Mouse (Mus musculus) lung, embryonic 15.5 days (tissue): Measurements from ENCODE around the gene Ift122. TPM values are rescaled to one million over a fixed set of nuclear protein-coding genes. Genes with fewer than 3 reads are reported as not detected.

Source experiments
- ATAC-seq: fragments of 200-750 bp; cut with Nextera tagmentation; 2 replicates; pipeline ENCODE4 v1.8.0; 2017; ENCODE audit warnings: moderate number of reproducible peaks, borderline replicate concordance; ENCODE audit not compliant: low FRiP score, low TSS enrichment; ENCODE audit errors: extremely low read depth
- H3K27ac ChIP-seq: fragments of 300-500 bp; sonication (generic); 2 replicates; pipeline ENCODE4 v1.5.1; 2015; ENCODE audit warnings: moderate library complexity, mild to moderate bottlenecking, inconsistent platforms
- H3K27me3 ChIP-seq: fragments of 300-500 bp; sonication (generic); 2 replicates; pipeline ENCODE4 v1.6.1; 2015; ENCODE audit warnings: inconsistent platforms
- H3K36me3 ChIP-seq: fragments of 300-500 bp; sonication (generic); 2 replicates; pipeline ENCODE4 v1.6.1; 2015; ENCODE audit warnings: inconsistent platforms
- H3K4me1 ChIP-seq: fragments of 300-500 bp; sonication (generic); 2 replicates; pipeline ENCODE4 v1.6.1; 2015; ENCODE audit warnings: inconsistent platforms
- H3K4me2 ChIP-seq: fragments of 300-500 bp; sonication (generic); 2 replicates; pipeline ENCODE4 v1.6.1; 2015; ENCODE audit warnings: inconsistent platforms, mild to moderate bottlenecking, moderate library complexity
- H3K4me3 ChIP-seq: fragments of 300-500 bp; sonication (generic); 2 replicates; pipeline ENCODE4 v1.5.1; 2015; ENCODE audit warnings: mild to moderate bottlenecking, inconsistent platforms
- H3K9ac ChIP-seq: fragments of 300-500 bp; sonication (generic); 2 replicates; pipeline ENCODE4 v1.6.1; 2015; ENCODE audit warnings: inconsistent platforms
- H3K9me3 ChIP-seq: fragments of 300-500 bp; sonication (generic); 2 replicates; pipeline ENCODE4 v1.6.1; 2016; ENCODE audit warnings: inconsistent platforms
- WGBS: fragments of 180-500 bp; shearing (Covaris S2); methylation state at CpG from one replicate; pipeline ENCODE4 v1.1.7; 2015; 5-methylcytosine and 5-hydroxymethylcytosine counted together
- polyA plus RNA-seq: library from polyadenylated mRNA; unstranded; fragments of >200 nt; fragmentation: Nextera tagmentation; extraction: Ambion mirVana; gene quantifications from 2 replicates; pipeline ENCODE4 v1.2.1, GENCODE M21; 2015

The Ift122 gene
- polyA plus RNA-seq, 1 experiment from 2014 or later, result 24.6 TPM

DNA sequence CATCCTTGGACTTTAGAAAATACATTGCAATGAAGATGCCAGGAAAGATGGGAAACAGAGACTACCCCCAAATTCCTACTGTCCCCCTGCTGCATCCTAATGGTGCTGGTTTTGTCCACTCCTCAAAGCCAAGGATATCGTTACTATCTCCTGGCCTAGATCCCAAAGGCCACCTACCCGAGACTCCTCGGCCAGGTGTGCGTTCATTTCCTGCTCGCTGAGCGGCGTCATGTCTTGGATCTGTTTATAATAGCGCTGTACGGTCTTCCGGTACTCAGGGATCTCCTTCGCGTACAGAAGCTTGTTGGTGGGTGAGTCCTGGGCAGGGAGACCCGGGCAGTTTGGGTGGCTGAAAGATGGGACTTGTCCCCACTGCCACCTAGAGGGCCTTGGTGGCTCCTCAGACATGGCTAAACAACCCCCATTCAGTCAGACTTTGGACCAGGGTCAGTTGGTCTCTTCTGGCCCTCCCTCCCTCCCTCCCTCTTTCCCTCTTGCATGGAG is 103.2 kb downstream of the Ift122 start:
- H3K9ac ChIP-seq, result no peak overlapping the region

GRCm38 (mm10) chr6:115956922-115957601 is 103.8 kb downstream of the Ift122 start:
- WGBS, result 22% methylated on average over 16 of the region's 16 CpGs
- Histone ChIP-seq H3K27me3 (no peaks in the 10 kb centered on the region), H3K36me3 (peaks cover 44% of the 10 kb centered on the region), H3K4me3 (no peak overlapping the region), H3K9ac (no peak overlapping the region), H3K9me3 (no peaks in the 10 kb centered on the region), H3K4me2 (no peak overlapping the region), H3K27ac (peak overlapping the region; percentile 91), H3K4me1 (peaks cover 63% of the 10 kb centered on the region)
- peak; percentile 87 for ATAC-seq

More for the DNA sequence above, 103.2 kb downstream of the Ift122 start:
- Histone ChIP-seq H3K27me3 (no peaks in the 10 kb centered on the region), H3K36me3 (peaks cover 40% of the 10 kb centered on the region), H3K4me3 (no peak overlapping the region), H3K4me2 (peak overlapping the region; percentile 22; the same call in 1 of the 2 replicates), H3K4me1 (peaks cover 63% of the 10 kb centered on the region), H3K27ac (peak overlapping the region; percentile 91), H3K9me3 (no peaks in the 10 kb centered on the region)
- 36% methylated on average over 13 of the region's 13 CpGs for WGBS
- ATAC-seq, result no peak

DNA sequence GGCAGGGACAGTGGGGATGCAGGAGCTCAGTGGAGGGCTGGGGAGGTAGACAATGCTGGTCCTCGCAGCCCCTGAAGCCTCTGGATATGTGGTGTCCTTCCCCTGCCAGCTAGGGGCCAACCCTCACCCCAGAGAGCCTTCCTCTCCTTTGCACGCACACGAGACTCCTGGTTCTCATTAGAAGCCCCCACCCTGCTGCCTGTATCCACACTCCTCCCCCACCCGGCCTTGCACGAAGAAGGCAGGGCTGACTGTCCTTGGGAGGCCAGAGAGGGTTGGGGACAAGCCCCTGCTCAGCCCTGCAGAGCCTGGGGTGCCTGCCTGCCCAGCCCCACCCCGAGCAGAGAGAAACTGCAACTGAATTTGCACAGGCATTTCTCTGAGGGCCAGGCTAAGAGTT is 104.4 kb downstream of the Ift122 start:
- Histone ChIP-seq H3K4me1 (peaks cover 63% of the 10 kb centered on the region), H3K9ac (no peak overlapping the region), H3K27ac (peak overlapping the region; percentile 91), H3K4me2 (no peak overlapping the region), H3K9me3 (no peaks in the 10 kb centered on the region), H3K36me3 (peaks cover 50% of the 10 kb centered on the region), H3K4me3 (no peak overlapping the region), H3K27me3 (no peaks in the 10 kb centered on the region)
- 39% methylated on average over 6 of the region's 6 CpGs for WGBS
- ATAC-seq, result peak; percentile 4; the same call in 1 of the 2 replicates

GRCm38 (mm10) chr6:115958445-115958844 is 105.2 kb downstream of the Ift122 start:
- no peak overlapping the region for H3K4me2 ChIP-seq
- H3K27ac ChIP-seq, result peak overlapping the region; percentile 91
- WGBS, result 81% methylated on average over 9 of the region's 9 CpGs
- ATAC-seq, result no peak
- peaks cover 63% of the 10 kb centered on the region for H3K4me1 ChIP-seq
- H3K9me3 ChIP-seq, result no peaks in the 10 kb centered on the region
- H3K9ac ChIP-seq, result no peak overlapping the region
- H3K27me3 ChIP-seq, result no peaks in the 10 kb centered on the region
- H3K36me3 ChIP-seq, result peaks cover 53% of the 10 kb centered on the region
- H3K4me3 ChIP-seq, result no peak overlapping the region

DNA sequence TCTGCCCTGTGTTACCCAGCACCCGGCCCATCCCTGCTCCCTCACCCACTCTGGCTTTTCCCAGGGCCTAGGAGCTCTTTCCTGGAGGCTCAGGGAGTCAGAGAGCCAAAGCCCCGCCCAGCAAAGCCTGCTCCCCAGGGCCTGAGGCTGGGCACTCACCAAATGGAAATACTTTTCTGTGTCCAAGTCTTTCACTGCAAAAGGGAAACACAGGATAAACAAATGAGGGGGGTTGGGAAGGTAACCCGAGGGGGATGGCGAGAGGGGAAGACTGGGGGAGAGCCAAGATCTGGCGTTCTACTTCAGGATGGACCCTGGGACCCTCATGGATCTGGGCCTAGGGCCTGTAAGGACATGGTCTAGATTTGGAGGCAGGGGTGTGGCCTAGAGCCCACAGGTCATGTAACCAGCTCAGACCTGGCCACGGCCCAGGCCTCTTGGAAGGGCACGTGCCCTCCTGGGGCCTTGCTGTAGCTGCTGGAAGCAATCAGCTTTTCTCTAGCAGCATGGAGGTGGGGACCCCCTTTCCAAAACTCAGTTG is 106.0 kb downstream of the Ift122 start:
- Histone ChIP-seq H3K9me3 (no peaks in the 10 kb centered on the region), H3K36me3 (peaks cover 55% of the 10 kb centered on the region), H3K4me3 (no peak overlapping the region), H3K4me1 (peaks cover 58% of the 10 kb centered on the region), H3K9ac (no peak overlapping the region), H3K27me3 (no peaks in the 10 kb centered on the region), H3K27ac (peak overlapping the region; percentile 72), H3K4me2 (no peak overlapping the region)
- ATAC-seq, result peak; percentile 10; the same call in 1 of the 2 replicates
- 31% methylated on average over 7 of the region's 7 CpGs for WGBS

- Histone ChIP-seq H3K4me1 (peaks cover 47% of the 10 kb centered on the region), H3K9me3 (no peaks in the 10 kb centered on the region), H3K9ac (no peak overlapping the region), H3K27ac (peak overlapping the region; percentile 72), H3K4me2 (no peak overlapping the region), H3K27me3 (no peaks in the 10 kb centered on the region), H3K4me3 (no peak overlapping the region), H3K36me3 (peaks cover 48% of the 10 kb centered on the region)
- no peak for ATAC-seq
- WGBS, result 89% methylated on average over 19 of the region's 19 CpGs
Observed at GRCm38 (mm10) chr6:115960322-115960721, 107.1 kb downstream of the Ift122 start.

- Histone ChIP-seq H3K9me3 (no peaks in the 10 kb centered on the region), H3K27ac (no peak overlapping the region), H3K4me3 (no peak overlapping the region), H3K27me3 (no peaks in the 10 kb centered on the region), H3K4me2 (no peak overlapping the region), H3K36me3 (peaks cover 61% of the 10 kb centered on the region), H3K9ac (no peak overlapping the region), H3K4me1 (peaks cover 35% of the 10 kb centered on the region)
- ATAC-seq, result no peak
- 81% methylated on average over 3 of the region's 3 CpGs for WGBS
Observed at GRCm38 (mm10) chr6:115961743-115962142, 108.5 kb downstream of the Ift122 start.

GRCm38 (mm10) chr6:115962439-115963085 is 109.3 kb downstream of the Ift122 start:
- no peak for ATAC-seq
- Histone ChIP-seq H3K27ac (no peak overlapping the region), H3K4me1 (peaks cover 29% of the 10 kb centered on the region), H3K4me2 (no peak overlapping the region), H3K4me3 (no peak overlapping the region), H3K27me3 (no peaks in the 10 kb centered on the region), H3K9ac (no peak overlapping the region), H3K9me3 (no peaks in the 10 kb centered on the region), H3K36me3 (peaks cover 69% of the 10 kb centered on the region)
- WGBS, result 45% methylated on average over 23 of the region's 23 CpGs

- H3K4me2 ChIP-seq, result no peak overlapping the region
- WGBS, result 69% methylated on average over 9 of the region's 9 CpGs
- no peaks in the 10 kb centered on the region for H3K9me3 ChIP-seq
- H3K36me3 ChIP-seq, result peaks cover 74% of the 10 kb centered on the region
- ATAC-seq, result no peak
- peaks cover 18% of the 10 kb centered on the region for H3K4me1 ChIP-seq
- H3K27me3 ChIP-seq, result no peaks in the 10 kb centered on the region
- no peak overlapping the region for H3K4me3 ChIP-seq
- H3K9ac ChIP-seq, result no peak overlapping the region
- H3K27ac ChIP-seq, result no peak overlapping the region
Observed at GRCm38 (mm10) chr6:115963656-115964055, 110.4 kb downstream of the Ift122 start.

DNA sequence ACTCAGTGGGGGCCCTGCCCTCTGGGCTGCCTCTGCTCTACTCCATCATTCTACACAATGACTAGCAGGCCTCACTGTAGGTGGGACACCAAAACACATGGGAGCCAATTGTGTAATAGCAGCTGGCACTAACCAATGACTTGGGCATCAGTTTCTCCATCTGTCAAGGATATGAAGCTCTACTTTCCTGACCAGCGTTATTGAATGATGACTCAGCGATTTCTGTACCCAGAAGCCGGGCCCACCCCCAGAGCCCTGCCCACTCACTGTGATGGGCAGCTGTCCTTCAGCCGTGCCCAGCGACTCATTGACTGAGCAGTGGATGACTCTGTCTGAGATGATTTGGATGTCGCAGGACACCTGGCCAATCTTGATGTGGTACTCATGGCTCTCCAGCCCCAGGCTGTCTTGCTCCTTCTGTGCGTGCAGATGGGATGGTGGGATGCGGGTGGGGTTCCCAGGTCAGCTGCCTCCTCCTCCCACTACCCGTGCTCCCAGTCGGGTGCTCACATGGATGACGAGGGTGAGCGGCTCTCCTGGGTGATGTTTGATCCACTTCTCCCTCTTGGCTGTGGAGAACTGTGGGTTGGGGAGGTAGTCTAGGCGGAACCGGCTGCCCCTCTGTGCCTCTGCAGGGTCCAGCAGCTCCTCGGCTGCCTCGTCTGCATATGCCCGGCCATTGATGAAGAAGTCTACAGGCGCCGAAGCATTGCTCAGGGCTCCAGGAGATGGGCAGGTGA is 113.1 kb downstream of the Ift122 start:
- H3K36me3 ChIP-seq, result peaks cover 71% of the 10 kb centered on the region
- WGBS, result 89% methylated on average over 19 of the region's 19 CpGs
- H3K4me2 ChIP-seq, result no peak overlapping the region
- no peak overlapping the region for H3K9ac ChIP-seq
- no peak overlapping the region for H3K4me3 ChIP-seq
- no peaks in the 10 kb centered on the region for H3K27me3 ChIP-seq
- no peaks in the 10 kb centered on the region for H3K9me3 ChIP-seq
- no peak for ATAC-seq
- peaks cover 4% of the 10 kb centered on the region for H3K4me1 ChIP-seq
- H3K27ac ChIP-seq, result no peak overlapping the region

DNA sequence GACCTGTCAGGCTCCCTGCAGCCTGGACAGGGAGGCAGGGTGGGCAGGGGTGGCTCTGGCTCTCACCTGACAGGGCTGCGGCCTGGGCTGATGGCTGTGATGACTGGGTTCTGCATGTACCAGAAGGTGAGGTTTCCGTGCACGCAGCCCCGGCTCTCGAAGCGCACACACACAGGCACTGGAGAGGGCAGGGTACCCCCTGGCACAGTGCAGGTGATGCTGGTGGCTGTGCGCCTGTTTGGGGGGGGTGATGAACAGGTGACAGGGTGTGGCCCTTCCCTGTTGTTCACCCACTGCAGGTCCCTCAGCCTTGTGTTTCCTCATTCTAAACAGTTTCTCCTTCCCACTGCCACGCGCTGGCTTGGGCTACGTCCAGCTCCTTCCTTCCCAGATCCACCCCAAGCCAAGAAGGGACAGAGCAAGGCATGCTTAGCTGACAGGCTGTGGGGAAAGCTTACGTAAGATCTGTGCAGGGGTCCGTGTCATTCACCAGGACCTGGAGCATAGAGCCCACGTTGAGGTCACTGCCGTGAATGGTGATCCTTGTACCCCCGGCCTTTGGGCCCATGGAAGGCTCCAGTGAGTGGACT is 114.1 kb downstream of the Ift122 start:
- H3K36me3 ChIP-seq, result peaks cover 63% of the 10 kb centered on the region

More for the DNA sequence above, 114.1 kb downstream of the Ift122 start:
- H3K9ac ChIP-seq, result no peak overlapping the region
- H3K4me1 ChIP-seq, result peaks cover 14% of the 10 kb centered on the region
- ATAC-seq, result no peak
- H3K4me2 ChIP-seq, result no peak overlapping the region
- H3K9me3 ChIP-seq, result no peaks in the 10 kb centered on the region
- no peaks in the 10 kb centered on the region for H3K27me3 ChIP-seq
- WGBS, result 89% methylated on average over 15 of the region's 15 CpGs
- H3K4me3 ChIP-seq, result no peak overlapping the region
- H3K27ac ChIP-seq, result no peak overlapping the region
